18 mouse cellular contexts compared by ENCODE assay signal in the genomic region with DNA sequence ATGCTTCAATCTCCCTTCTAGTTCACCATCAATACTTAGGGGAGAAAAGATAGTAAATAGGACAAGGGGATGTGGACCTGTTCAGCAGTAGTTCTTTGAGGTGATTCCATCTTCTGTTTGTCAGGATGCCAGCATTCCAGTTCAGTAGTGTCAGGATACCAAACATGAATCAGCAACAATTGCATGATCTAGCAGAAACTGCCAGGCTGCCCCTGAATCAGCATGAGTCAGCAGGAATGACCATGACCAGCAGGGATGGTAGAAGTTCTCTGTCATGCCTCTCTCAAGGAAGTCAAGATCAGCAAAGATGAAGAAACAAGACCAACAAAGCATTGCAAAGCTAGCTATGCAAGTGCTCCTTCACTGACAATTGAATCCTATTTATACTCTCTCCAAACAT.
"Had no signal": no experiment of that assay in that cellular context is flagged by ENCODE, and none has a peak within 500 bp of the region (broad histone marks: within the 10 kb centered on the region; RNA-seq: fewer than 3 reads in every experiment).

No protein-coding gene starts in this region.

- H3K27ac ChIP-seq: kidney, embryonic 15.5 days; left cerebral cortex, adult 2 months; limb, embryonic 10.5 days; liver, embryonic 15.5 days; midbrain, embryonic 15.5 days; neural tube, embryonic 12.5 days; stomach, embryonic 15.5 days had no signal

- H3K4me3 ChIP-seq: kidney, embryonic 15.5 days; left cerebral cortex, adult 2 months; limb, embryonic 10.5 days; liver, embryonic 15.5 days; megakaryocyte, embryonic 14.5 days; midbrain, embryonic 15.5 days; neural tube, embryonic 12.5 days; stomach, embryonic 15.5 days had no signal

- H3K9ac ChIP-seq: kidney, embryonic 15.5 days; liver, embryonic 15.5 days; midbrain, embryonic 15.5 days; neural tube, embryonic 12.5 days; stomach, embryonic 15.5 days had no signal

- H3K4me1 ChIP-seq: kidney, embryonic 15.5 days; limb, embryonic 10.5 days; liver, embryonic 15.5 days; midbrain, embryonic 15.5 days; neural tube, embryonic 12.5 days; stomach, embryonic 15.5 days had no signal

- H3K9me3 ChIP-seq: kidney, embryonic 15.5 days; limb, embryonic 10.5 days; liver, embryonic 15.5 days; midbrain, embryonic 15.5 days; neural tube, embryonic 12.5 days; stomach, embryonic 15.5 days had no signal

- H3K36me3 ChIP-seq: kidney, embryonic 15.5 days; limb, embryonic 10.5 days; liver, embryonic 15.5 days; midbrain, embryonic 15.5 days; neural tube, embryonic 12.5 days; stomach, embryonic 15.5 days had no signal

- H3K27me3 ChIP-seq: kidney, embryonic 15.5 days; liver, embryonic 15.5 days; megakaryocyte, embryonic 14.5 days; midbrain, embryonic 15.5 days; neural tube, embryonic 12.5 days; stomach, embryonic 15.5 days had no signal

- ATAC-seq: lung, postnatal 0 days; midbrain, embryonic 15.5 days had no signal

- DNase-seq: kidney, postnatal 14 days; lung, adult 2 months; lung, postnatal 36 days; retina, postnatal 1 day; right cerebral cortex, postnatal 14 days; thymus, adult 2 months; thymus, postnatal 4 days had no signal

- H3K4me2 ChIP-seq: kidney, embryonic 15.5 days; liver, embryonic 11.5 days; liver, embryonic 15.5 days; midbrain, embryonic 11.5 days; midbrain, embryonic 15.5 days; neural tube, embryonic 12.5 days; stomach, embryonic 15.5 days had no signal
